Mouse (Mus musculus): ENCODE data around the gene Tspan8. TPM values are rescaled to one million over a fixed set of nuclear protein-coding genes. Genes with fewer than 3 reads are reported as not detected.

Gene Tspan8
- polyA plus RNA-seq, 1 experiment from 2014 or later = 204 TPM

GRCm38 (mm10) chr10:115894045-115894444 is 77.4 kb downstream of the Tspan8 start:
- Histone ChIP-seq H3K4me3 (ENCODE audit: low read depth, low read length) (no peak overlapping the region), H3K9ac (ENCODE audit: low read depth, low read length) (no peak overlapping the region), H3K9me3 (ENCODE audit: control insufficient read depth) (no peaks in the 10 kb centered on the region), H3K4me2 (replicated peaks; ENCODE audit: low read depth) (no peak overlapping the region), H3K4me1 (replicated peaks; ENCODE audit: control insufficient read depth, insufficient read depth, low read length) (no peaks in the 10 kb centered on the region), H3K36me3 (ENCODE audit: control insufficient read depth, insufficient read depth) (no peaks in the 10 kb centered on the region), H3K27ac (ENCODE audit: low read depth, low read length) (no peak overlapping the region), H3K27me3 (replicated peaks; ENCODE audit: control insufficient read depth, insufficient read depth, low read length) (no peaks in the 10 kb centered on the region)
- 44% methylated on average over 5 of the region's 5 CpGs for WGBS
- TF ChIP-seq CTCF (IDR thresholded peaks at IDR 0.05; ENCODE audit: low read depth) = no peak
- no peak for ATAC-seq

- Histone ChIP-seq H3K9ac (ENCODE audit: low read depth, low read length) (no peak overlapping the region), H3K36me3 (ENCODE audit: control insufficient read depth, insufficient read depth) (no peaks in the 10 kb centered on the region), H3K27ac (ENCODE audit: low read depth, low read length) (no peak overlapping the region), H3K4me1 (replicated peaks; ENCODE audit: control insufficient read depth, insufficient read depth, low read length) (no peaks in the 10 kb centered on the region), H3K4me2 (replicated peaks; ENCODE audit: low read depth) (no peak overlapping the region), H3K27me3 (replicated peaks; ENCODE audit: control insufficient read depth, insufficient read depth, low read length) (no peaks in the 10 kb centered on the region), H3K4me3 (ENCODE audit: low read depth, low read length) (no peak overlapping the region), H3K9me3 (ENCODE audit: control insufficient read depth) (no peaks in the 10 kb centered on the region)
- ATAC-seq = no peak
- TF ChIP-seq CTCF (IDR thresholded peaks at IDR 0.05; ENCODE audit: low read depth) = no peak
Measured at GRCm38 (mm10) chr10:115896764-115897163, 80.1 kb downstream of the Tspan8 start.

- no peak overlapping the region for H3K4me3 ChIP-seq (ENCODE audit: low read depth, low read length)
- H3K4me1 ChIP-seq (replicated peaks; ENCODE audit: control insufficient read depth, insufficient read depth, low read length) = no peaks in the 10 kb centered on the region
- no peak overlapping the region for H3K27ac ChIP-seq (ENCODE audit: low read depth, low read length)
- H3K9me3 ChIP-seq (ENCODE audit: control insufficient read depth) = no peaks in the 10 kb centered on the region
- TF ChIP-seq CTCF (IDR thresholded peaks at IDR 0.05; ENCODE audit: low read depth) = no peak
- 66% methylated on average over 7 of the region's 7 CpGs for WGBS
- H3K4me2 ChIP-seq (replicated peaks; ENCODE audit: low read depth) = no peak overlapping the region
- H3K36me3 ChIP-seq (ENCODE audit: control insufficient read depth, insufficient read depth) = no peaks in the 10 kb centered on the region
- ATAC-seq = no peak
- H3K9ac ChIP-seq (ENCODE audit: low read depth, low read length) = no peak overlapping the region
- H3K27me3 ChIP-seq (replicated peaks; ENCODE audit: control insufficient read depth, insufficient read depth, low read length) = no peaks in the 10 kb centered on the region
Measured at GRCm38 (mm10) chr10:115897235-115897634, 80.6 kb downstream of the Tspan8 start.

Other genes starting within 250 kb of the Tspan8 start
- not detected in 2 replicates for gene A930009A15Rik, start 246.8 kb upstream of the Tspan8 start, polyA plus RNA-seq (2015; fragmentation: Nextera tagmentation; extraction: Ambion mirVana)
- 2.3 and 2.5 TPM in 2 replicates for gene Lgr5, start 229.1 kb upstream of the Tspan8 start, polyA plus RNA-seq (2015; fragmentation: Nextera tagmentation; extraction: Ambion mirVana)
- 7.5 and 9.6 TPM in 2 replicates for gene Ptprr, start 201.4 kb downstream of the Tspan8 start, polyA plus RNA-seq (2015; fragmentation: Nextera tagmentation; extraction: Ambion mirVana)

All from intestine, postnatal 0 days (tissue).